Mouse (Mus musculus): Measurements from ENCODE around the gene Mlana.

- TF ChIP-seq CTCF (IDR thresholded peaks at IDR 0.05; ENCODE audit: control insufficient read depth, insufficient read depth, insufficient replicate concordance, low read depth, low read length) (no peak), POLR2A (IDR thresholded peaks at IDR 0.05; ENCODE audit: control insufficient read depth, low read depth, low read length) (no peak)
Measured at GRCm38 (mm10) chr19:29657558-29657957, 40.1 kb upstream of the Mlana start.

Data from testis, adult 2 months (tissue).